Mouse (Mus musculus): Measurements from ENCODE around the gene Scarf2. TPM values are rescaled to one million over a fixed set of nuclear protein-coding genes. Genes with fewer than 3 reads are reported as not detected.

Gene Scarf2
- polyA plus RNA-seq, 1 experiment = 15.5 TPM

GRCm38 (mm10) chr16:17799584-17799983 lies 2.5 kb downstream of the Scarf2 start:
- TF ChIP-seq POLR2A (IDR thresholded peaks at IDR 0.05; ENCODE audit: borderline replicate concordance, extremely low read depth, insufficient read depth, insufficient read length, poor library complexity, severe bottlenecking) = no peak
- no peak for DNase-seq (ENCODE audit: low read depth)

GRCm38 (mm10) chr16:17801777-17802455 lies 4.8 kb downstream of the Scarf2 start:
- TF ChIP-seq POLR2A (IDR thresholded peaks at IDR 0.05; ENCODE audit: borderline replicate concordance, extremely low read depth, insufficient read depth, insufficient read length, poor library complexity, severe bottlenecking) = no peak
- DNase-seq (ENCODE audit: low read depth) = no peak

- DNase-seq (ENCODE audit: low read depth) = no peak
- no peak for TF ChIP-seq CTCF (IDR thresholded peaks at IDR 0.05; ENCODE audit: borderline replicate concordance, extremely low read depth, insufficient read depth, insufficient read length)
- TF ChIP-seq POLR2A (IDR thresholded peaks at IDR 0.05; ENCODE audit: borderline replicate concordance, extremely low read depth, insufficient read depth, insufficient read length, poor library complexity, severe bottlenecking) = no peak
Measured at GRCm38 (mm10) chr16:17802456-17802838, 5.4 kb downstream of the Scarf2 start.

GRCm38 (mm10) chr16:17802839-17803674 lies 6.0 kb downstream of the Scarf2 start:
- no peak for TF ChIP-seq CTCF (IDR thresholded peaks at IDR 0.05; ENCODE audit: borderline replicate concordance, extremely low read depth, insufficient read depth, insufficient read length)
- TF ChIP-seq POLR2A (IDR thresholded peaks at IDR 0.05; ENCODE audit: borderline replicate concordance, extremely low read depth, insufficient read depth, insufficient read length, poor library complexity, severe bottlenecking) = no peak
- peak; percentile 58 for DNase-seq (ENCODE audit: low read depth)

- no peak for DNase-seq (ENCODE audit: low read depth)
- no peak for TF ChIP-seq CTCF (IDR thresholded peaks at IDR 0.05; ENCODE audit: borderline replicate concordance, extremely low read depth, insufficient read depth, insufficient read length)
Measured at GRCm38 (mm10) chr16:17803675-17804448, 6.8 kb downstream of the Scarf2 start.

- DNase-seq (ENCODE audit: low read depth) = peak; percentile 60
- no peak for TF ChIP-seq CTCF (IDR thresholded peaks at IDR 0.05; ENCODE audit: borderline replicate concordance, extremely low read depth, insufficient read depth, insufficient read length)
Measured at GRCm38 (mm10) chr16:17804449-17804912, 7.4 kb downstream of the Scarf2 start.

GRCm38 (mm10) chr16:17804982-17805381 lies 7.9 kb downstream of the Scarf2 start:
- TF ChIP-seq CTCF (IDR thresholded peaks at IDR 0.05; ENCODE audit: borderline replicate concordance, extremely low read depth, insufficient read depth, insufficient read length) (no peak), POLR2A (IDR thresholded peaks at IDR 0.05; ENCODE audit: borderline replicate concordance, extremely low read depth, insufficient read depth, insufficient read length, poor library complexity, severe bottlenecking) (no peak)
- DNase-seq (ENCODE audit: low read depth) = no peak

- DNase-seq (ENCODE audit: low read depth) = peak; percentile 64
- TF ChIP-seq POLR2A (IDR thresholded peaks at IDR 0.05; ENCODE audit: borderline replicate concordance, extremely low read depth, insufficient read depth, insufficient read length, poor library complexity, severe bottlenecking) (no peak), CTCF (IDR thresholded peaks at IDR 0.05; ENCODE audit: borderline replicate concordance, extremely low read depth, insufficient read depth, insufficient read length) (no peak)
Measured at GRCm38 (mm10) chr16:17806581-17807191, 9.6 kb downstream of the Scarf2 start.

- TF ChIP-seq POLR2A (IDR thresholded peaks at IDR 0.05; ENCODE audit: borderline replicate concordance, extremely low read depth, insufficient read depth, insufficient read length, poor library complexity, severe bottlenecking) (peak; percentile 11; the same call in 1 of the 2 replicates), CTCF (IDR thresholded peaks at IDR 0.05; ENCODE audit: borderline replicate concordance, extremely low read depth, insufficient read depth, insufficient read length) (no peak)
- DNase-seq (ENCODE audit: low read depth) = peak; percentile 97
Measured at GRCm38 (mm10) chr16:17807192-17808009, 10.3 kb downstream of the Scarf2 start.

- no peak for DNase-seq (ENCODE audit: low read depth)
- TF ChIP-seq POLR2A (IDR thresholded peaks at IDR 0.05; ENCODE audit: borderline replicate concordance, extremely low read depth, insufficient read depth, insufficient read length, poor library complexity, severe bottlenecking) = no peak
- no peak for TF ChIP-seq CTCF (IDR thresholded peaks at IDR 0.05; ENCODE audit: borderline replicate concordance, extremely low read depth, insufficient read depth, insufficient read length)
Measured at GRCm38 (mm10) chr16:17809125-17809524, 12.0 kb downstream of the Scarf2 start.
